9 mouse cellular contexts compared by ENCODE assay signal in the genomic region with DNA sequence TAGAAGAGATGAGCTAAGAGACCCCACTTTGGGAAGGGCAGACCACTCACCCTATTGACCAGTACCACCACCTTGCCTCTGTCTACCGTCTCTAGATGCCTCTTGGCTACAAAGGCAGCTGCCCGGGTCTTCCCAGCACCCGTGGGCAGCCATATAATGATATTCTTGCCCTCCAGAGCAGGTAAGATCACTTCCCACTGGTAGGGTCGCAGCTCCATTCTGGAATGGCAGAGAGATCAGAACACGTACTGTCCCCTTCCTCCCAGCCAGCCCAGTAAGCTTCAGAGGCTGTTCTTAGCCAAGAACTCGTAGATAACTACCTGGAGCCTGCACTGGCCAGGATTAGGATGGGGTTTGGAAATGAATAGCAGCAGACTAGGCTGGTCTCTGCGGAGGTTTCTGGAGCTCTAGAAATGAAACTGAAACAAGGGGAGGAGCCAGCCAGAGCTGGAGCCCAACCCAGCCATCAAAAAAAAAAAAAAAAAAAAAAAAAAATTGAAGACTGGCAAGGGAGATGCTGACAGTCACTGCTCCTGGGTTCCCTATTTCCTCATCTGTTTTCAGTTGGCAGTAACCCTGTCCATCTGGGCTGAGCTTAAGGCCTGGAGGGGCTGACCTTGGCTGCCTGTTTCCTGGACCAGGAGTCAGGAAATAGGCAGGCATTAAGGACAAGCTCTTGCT. TPM values are rescaled to one million over a fixed set of nuclear protein-coding genes. Genes with fewer than 3 reads are reported as not detected.
A peak's percentile ranks its signal among the peaks of the same experiment; 100 is the strongest.
DNase-seq lines count a peak whose midpoint lies in the region; ATAC-seq and TF ChIP-seq lines count a peak whose summit lies in the region.
"Had no signal": no experiment of that assay in that cellular context is flagged by ENCODE, and none has a peak within 500 bp of the region (broad histone marks: within the 10 kb centered on the region; RNA-seq: fewer than 3 reads in every experiment).

A gene (minus strand): TSS at position 421 of the 681 bp plus-strand sequence.

- 59% methylated on average over 7 of the region's 7 CpGs for WGBS in kidney, postnatal 0 days
- WGBS in heart, postnatal 0 days: 44% methylated on average over 7 of the region's 7 CpGs

- no peaks in the 10 kb centered on the region; the same call in 1 of the 2 replicates for H3K4me1 ChIP-seq in kidney, postnatal 0 days (replicated peaks; ENCODE audit: insufficient read depth, low read length)
- H3K4me1 ChIP-seq in heart, postnatal 0 days (ENCODE audit: control insufficient read depth, insufficient read depth): no peaks in the 10 kb centered on the region

- DNase-seq in kidney, postnatal 0 days (ENCODE audit: low spot score): peak; percentile 47
- DNase-seq in kidney, postnatal 10 days: no peak
- peak; percentile 16 for DNase-seq in T-cell, adult 2 months (ENCODE audit: low spot score)
- peak; percentile 29 for DNase-seq in heart, postnatal 0 days (ENCODE audit: low spot score)
- no peak for DNase-seq in natural killer cell, adult 2 months (ENCODE audit: low spot score in 2 of 2)
- no peak for DNase-seq in frontal cortex, postnatal 36 days (ENCODE audit: low spot score in 2 of 2)
- no peak for DNase-seq in gastrocnemius, adult 8-10 months (ENCODE audit: low spot score in 2 of 2)

- H3K9ac ChIP-seq in kidney, postnatal 0 days (ENCODE audit: low read depth, low read length): 0 out of 2 replicates have a peak within 1 kb of the TSS, but pooled peaks have one; percentile 23
- H3K9ac ChIP-seq in heart, postnatal 0 days (replicated peaks; ENCODE audit: low read depth, low read length): no peak within 1 kb of the TSS; the same call in 1 of the 2 replicates
- H3K9ac ChIP-seq: hindbrain, embryonic 15.5 days had no signal

- H3K9me3 ChIP-seq in kidney, postnatal 0 days (replicated peaks; ENCODE audit: low read length): no peaks in the 10 kb centered on the region
- H3K9me3 ChIP-seq in heart, postnatal 0 days (replicated peaks; ENCODE audit: control insufficient read depth, low read length): no peaks in the 10 kb centered on the region
- H3K9me3 ChIP-seq: hindbrain, embryonic 15.5 days had no signal

- H3K4me3 ChIP-seq in kidney, postnatal 0 days (replicated peaks; ENCODE audit: low read depth, low read length): 0 out of 2 replicates have a peak within 1 kb of the TSS, but pooled peaks have one; percentile 11
- peak within 1 kb of the TSS; percentile 30 for H3K4me3 ChIP-seq in heart, postnatal 0 days (ENCODE audit: low read depth, low read length)
- H3K4me3 ChIP-seq: hindbrain, embryonic 15.5 days had no signal

- H3K36me3 ChIP-seq in kidney, postnatal 0 days (ENCODE audit: insufficient read depth, low read length): peaks cover 45% of the 10 kb centered on the region
- H3K36me3 ChIP-seq in heart, postnatal 0 days (replicated peaks; ENCODE audit: control insufficient read depth, insufficient read depth, low read length): peaks cover 44% of the 10 kb centered on the region

- ATAC-seq in kidney, postnatal 0 days (replicated peaks; ENCODE audit: low FRiP score, low read depth): no peak
- no peak for ATAC-seq in heart, postnatal 0 days (ENCODE audit: insufficient read depth, low read depth)
- peak; percentile 67 for ATAC-seq in megakaryocyte progenitor cell, adult 5-6 weeks (replicated peaks; ENCODE audit: poor library complexity)

- TF ChIP-seq EP300 in heart, postnatal 0 days (IDR thresholded peaks at IDR 0.05; ENCODE audit: low read depth): no peak

- H3K27ac ChIP-seq in kidney, postnatal 0 days: peak within 1 kb of the TSS; percentile 25; the same call in 1 of the 2 replicates
- H3K27ac ChIP-seq in heart, postnatal 0 days (ENCODE audit: low read depth): peak within 1 kb of the TSS; percentile 3; the same call in 1 of the 2 replicates
- H3K27ac ChIP-seq: hindbrain, embryonic 15.5 days had no signal

- no peak for TF ChIP-seq CTCF in kidney, postnatal 0 days (IDR thresholded peaks at IDR 0.05; ENCODE audit: low read depth)
- no peak for TF ChIP-seq CTCF in heart, postnatal 0 days (IDR thresholded peaks at IDR 0.05; ENCODE audit: low read depth)

- no peaks in the 10 kb centered on the region for H3K27me3 ChIP-seq in kidney, postnatal 0 days (ENCODE audit: insufficient read depth, low read length)
- no peaks in the 10 kb centered on the region for H3K27me3 ChIP-seq in heart, postnatal 0 days (ENCODE audit: control insufficient read depth, insufficient read depth, low read length)

- H3K4me2 ChIP-seq in kidney, postnatal 0 days (ENCODE audit: low read length): peak within 1 kb of the TSS; percentile 43
- peak within 1 kb of the TSS; percentile 48 for H3K4me2 ChIP-seq in heart, postnatal 0 days (ENCODE audit: low read depth, low read length)

RNA-seq across cellular contexts. Expression of the gene that starts here (rescaled TPM):
- polyA plus RNA-seq in kidney, postnatal 0 days (2015; fragmentation: Nextera tagmentation; extraction: Ambion mirVana): 3.3 and 3.7 TPM in 2 replicates
- 3.6 and 9.1 TPM in 2 replicates for total RNA-seq in heart, postnatal 0 days (2014; rRNA removed; ENCODE audit: low replicate concordance)
- 1.3 and 1.4 TPM in 2 replicates for polyA plus RNA-seq in heart, postnatal 0 days (2015; fragmentation: Nextera tagmentation; extraction: Ambion mirVana)
- total RNA-seq in megakaryocyte progenitor cell, adult 5-6 weeks (2015): 10.4 and 11.1 TPM in 2 replicates
- 11.5 and 13.6 TPM in 2 replicates for total RNA-seq in megakaryocyte progenitor cell, adult 5-6 weeks (2017)
- under 1 TPM; 0.27 to 0.70 (median 0.28) TPM for total RNA-seq in gastrocnemius, adult 8-10 months (2022)

Comparison
In these comparisons a context has a peak if more than half of its experiments do, and no peak if none do; other contexts are left out.
1. DNase-seq: peak in kidney, postnatal 0 days (single experiment), T-cell, adult 2 months (single experiment) and heart, postnatal 0 days (single experiment); none in kidney, postnatal 10 days (single experiment), natural killer cell, adult 2 months (0 of 2), frontal cortex, postnatal 36 days (0 of 2) and gastrocnemius, adult 8-10 months (0 of 2).